Mouse (Mus musculus): ENCODE data around the gene Olfr961. TPM values are rescaled to one million over a fixed set of nuclear protein-coding genes. Genes with fewer than 3 reads are reported as not detected.

The Olfr961 gene
- total RNA-seq, 2 experiments from 2014 or later = not detected

Other genes starting within 250 kb of the Olfr961 start
- gene Olfr952, start 217.9 kb upstream of the Olfr961 start, total RNA-seq (2021) = not detected
- gene Olfr954, start 188.4 kb upstream of the Olfr961 start, total RNA-seq (2021) = not detected
- gene Olfr955, start 173.1 kb upstream of the Olfr961 start, total RNA-seq (2021) = not detected
- not detected for gene Olfr44, start 151.1 kb upstream of the Olfr961 start, total RNA-seq (2021)
- gene Olfr957, start 129.3 kb upstream of the Olfr961 start, total RNA-seq (2021) = not detected
- gene Olfr958, start 91.0 kb upstream of the Olfr961 start, total RNA-seq (2021) = not detected
- not detected for gene Olfr959, start 69.5 kb upstream of the Olfr961 start, total RNA-seq (2021)
- 1 to 10 TPM; 3.6 to 6.4 TPM for gene AW551984, start 40.7 kb upstream of the Olfr961 start, total RNA-seq (2021)
- not detected for gene Olfr148, start 34.4 kb upstream of the Olfr961 start, total RNA-seq (2021)
- gene Olfr960, start 23.7 kb upstream of the Olfr961 start, total RNA-seq (2021) = not detected
- gene Olfr963, start 22.1 kb downstream of the Olfr961 start, total RNA-seq (2021) = not detected
- not detected for gene Olfr149, start 62.0 kb downstream of the Olfr961 start, total RNA-seq (2021)
- gene Olfr965, start 66.3 kb downstream of the Olfr961 start, total RNA-seq (2021) = not detected
- gene Olfr150, start 85.9 kb downstream of the Olfr961 start, total RNA-seq (2021) = not detected
- gene Olfr967, start 101.2 kb downstream of the Olfr961 start, total RNA-seq (2021) = not detected
- gene Olfr968, start 138.2 kb downstream of the Olfr961 start, total RNA-seq (2021) = not detected
- gene Olfr969, start 145.9 kb downstream of the Olfr961 start, total RNA-seq (2021) = not detected
- gene Olfr970, start 163.8 kb downstream of the Olfr961 start, total RNA-seq (2021) = not detected
- gene Olfr971, start 191.8 kb downstream of the Olfr961 start, total RNA-seq (2021) = not detected
- not detected for gene Olfr972, start 221.3 kb downstream of the Olfr961 start, total RNA-seq (2021)

All from layer of hippocampus, postnatal 25 days (tissue).